Mouse (Mus musculus): Measurements from ENCODE around the gene Galnt7. TPM values are rescaled to one million over a fixed set of nuclear protein-coding genes. Genes with fewer than 3 reads are reported as not detected.

Galnt7 gene
- polyA plus RNA-seq, 1 experiment from 2014 or later: 3.2 TPM

GRCm38 (mm10) chr8:57573844-57574243 is 79.0 kb downstream of the Galnt7 start:
- DNase-seq (no peak), ATAC-seq (no peak)
- Histone ChIP-seq H3K4me3 (ENCODE audit: low read depth, low read length) (no peak overlapping the region), H3K9me3 (ENCODE audit: low read length) (no peaks in the 10 kb centered on the region), H3K4me2 (ENCODE audit: low read depth, low read length) (no peak overlapping the region), H3K9ac (replicated peaks) (no peak overlapping the region), H3K36me3 (replicated peaks; ENCODE audit: insufficient read depth, low read length) (no peaks in the 10 kb centered on the region), H3K27ac (ENCODE audit: low read depth) (no peak overlapping the region), H3K27me3 (ENCODE audit: insufficient read depth, low read length) (no peaks in the 10 kb centered on the region), H3K4me1 (ENCODE audit: insufficient read depth) (peaks cover 16% of the 10 kb centered on the region)
- TF ChIP-seq CTCF (IDR thresholded peaks at IDR 0.05; ENCODE audit: low read depth) (0 out of 2 replicates have a peak, but pooled peaks have one; percentile 8), EP300 (IDR thresholded peaks at IDR 0.05; ENCODE audit: low read depth) (no peak)
- WGBS (ENCODE audit: insufficient replicate concordance): 76% methylated on average over 6 of the region's 6 CpGs

- Histone ChIP-seq H3K4me2 (ENCODE audit: low read depth, low read length) (no peak overlapping the region), H3K27ac (ENCODE audit: low read depth) (no peak overlapping the region), H3K9me3 (ENCODE audit: low read length) (no peaks in the 10 kb centered on the region), H3K9ac (replicated peaks) (no peak overlapping the region), H3K36me3 (replicated peaks; ENCODE audit: insufficient read depth, low read length) (no peaks in the 10 kb centered on the region), H3K27me3 (ENCODE audit: insufficient read depth, low read length) (no peaks in the 10 kb centered on the region), H3K4me3 (ENCODE audit: low read depth, low read length) (no peak overlapping the region), H3K4me1 (ENCODE audit: insufficient read depth) (no peaks in the 10 kb centered on the region)
- DNase-seq: no peak
- TF ChIP-seq EP300 (IDR thresholded peaks at IDR 0.05; ENCODE audit: low read depth) (no peak), CTCF (IDR thresholded peaks at IDR 0.05; ENCODE audit: low read depth) (no peak)
- 82% methylated on average over 6 of the region's 6 CpGs for WGBS (ENCODE audit: insufficient replicate concordance)
- ATAC-seq: no peak
Observed at GRCm38 (mm10) chr8:57569886-57570285, 82.9 kb downstream of the Galnt7 start.

GRCm38 (mm10) chr8:57569400-57569795 is 83.4 kb downstream of the Galnt7 start:
- H3K9me3 ChIP-seq (ENCODE audit: low read length): no peaks in the 10 kb centered on the region
- 65% methylated on average over 11 of the region's 11 CpGs for WGBS (ENCODE audit: insufficient replicate concordance)
- H3K27ac ChIP-seq (ENCODE audit: low read depth): no peak overlapping the region
- H3K4me3 ChIP-seq (ENCODE audit: low read depth, low read length): no peak overlapping the region
- no peaks in the 10 kb centered on the region for H3K36me3 ChIP-seq (replicated peaks; ENCODE audit: insufficient read depth, low read length)
- no peak for TF ChIP-seq EP300 (IDR thresholded peaks at IDR 0.05; ENCODE audit: low read depth)
- TF ChIP-seq CTCF (IDR thresholded peaks at IDR 0.05; ENCODE audit: low read depth): peak; percentile 23; the same call in 1 of the 2 replicates
- no peaks in the 10 kb centered on the region for H3K27me3 ChIP-seq (ENCODE audit: insufficient read depth, low read length)
- ATAC-seq (no peak), DNase-seq (no peak)
- no peaks in the 10 kb centered on the region for H3K4me1 ChIP-seq (ENCODE audit: insufficient read depth)
- no peak overlapping the region for H3K9ac ChIP-seq (replicated peaks)
- no peak overlapping the region for H3K4me2 ChIP-seq (ENCODE audit: low read depth, low read length)

- H3K4me2 ChIP-seq (ENCODE audit: low read depth, low read length): no peak overlapping the region
- H3K4me1 ChIP-seq (ENCODE audit: insufficient read depth): no peaks in the 10 kb centered on the region
- H3K9ac ChIP-seq (replicated peaks): no peak overlapping the region
- DNase-seq: no peak
- H3K27me3 ChIP-seq (ENCODE audit: insufficient read depth, low read length): no peaks in the 10 kb centered on the region
- H3K4me3 ChIP-seq (ENCODE audit: low read depth, low read length): no peak overlapping the region
- WGBS (ENCODE audit: insufficient replicate concordance): 86% methylated on average over 18 of the region's 18 CpGs
- no peaks in the 10 kb centered on the region for H3K9me3 ChIP-seq (ENCODE audit: low read length)
- H3K27ac ChIP-seq (ENCODE audit: low read depth): no peak overlapping the region
- no peak for ATAC-seq
- TF ChIP-seq EP300 (IDR thresholded peaks at IDR 0.05; ENCODE audit: low read depth) (no peak), CTCF (IDR thresholded peaks at IDR 0.05; ENCODE audit: low read depth) (no peak)
- H3K36me3 ChIP-seq (replicated peaks; ENCODE audit: insufficient read depth, low read length): no peaks in the 10 kb centered on the region
Observed at GRCm38 (mm10) chr8:57568633-57569399, 84.0 kb downstream of the Galnt7 start.

- no peaks in the 10 kb centered on the region for H3K36me3 ChIP-seq (replicated peaks; ENCODE audit: insufficient read depth, low read length)
- no peaks in the 10 kb centered on the region for H3K9me3 ChIP-seq (ENCODE audit: low read length)
- H3K9ac ChIP-seq (replicated peaks): no peak overlapping the region
- H3K27ac ChIP-seq (ENCODE audit: low read depth): no peak overlapping the region
- H3K27me3 ChIP-seq (ENCODE audit: insufficient read depth, low read length): no peaks in the 10 kb centered on the region
- H3K4me1 ChIP-seq (ENCODE audit: insufficient read depth): no peaks in the 10 kb centered on the region
- no peak for ATAC-seq
- TF ChIP-seq CTCF (IDR thresholded peaks at IDR 0.05; ENCODE audit: low read depth): no peak
- TF ChIP-seq EP300 (IDR thresholded peaks at IDR 0.05; ENCODE audit: low read depth): no peak
- DNase-seq: no peak
- WGBS (ENCODE audit: insufficient replicate concordance): 88% methylated on average over 7 of the region's 7 CpGs
- no peak overlapping the region for H3K4me2 ChIP-seq (ENCODE audit: low read depth, low read length)
- H3K4me3 ChIP-seq (ENCODE audit: low read depth, low read length): no peak overlapping the region
Observed at GRCm38 (mm10) chr8:57567998-57568397, 84.8 kb downstream of the Galnt7 start.

GRCm38 (mm10) chr8:57565039-57565438 is 87.8 kb downstream of the Galnt7 start:
- Histone ChIP-seq H3K27ac (ENCODE audit: low read depth) (no peak overlapping the region), H3K4me1 (ENCODE audit: insufficient read depth) (no peaks in the 10 kb centered on the region), H3K4me3 (ENCODE audit: low read depth, low read length) (no peak overlapping the region), H3K4me2 (ENCODE audit: low read depth, low read length) (no peak overlapping the region), H3K36me3 (replicated peaks; ENCODE audit: insufficient read depth, low read length) (no peaks in the 10 kb centered on the region), H3K27me3 (ENCODE audit: insufficient read depth, low read length) (no peaks in the 10 kb centered on the region), H3K9ac (replicated peaks) (no peak overlapping the region), H3K9me3 (ENCODE audit: low read length) (no peaks in the 10 kb centered on the region)
- 63% methylated on average over 6 of the region's 6 CpGs for WGBS (ENCODE audit: insufficient replicate concordance)
- no peak for ATAC-seq
- DNase-seq: no peak
- no peak for TF ChIP-seq CTCF (IDR thresholded peaks at IDR 0.05; ENCODE audit: low read depth)
- no peak for TF ChIP-seq EP300 (IDR thresholded peaks at IDR 0.05; ENCODE audit: low read depth)
